Mouse (Mus musculus) neural tube, embryonic 15.5 days (tissue): ENCODE results near the gene Smpd3. TPM values are rescaled to one million over a fixed set of nuclear protein-coding genes. Genes with fewer than 3 reads are reported as not detected.

ENCODE experiments used
- ATAC-seq: fragments of 200-750 bp; cut with Nextera tagmentation; 2 replicates; pipeline ENCODE4 v1.8.0; 2017; ENCODE audit warnings: mild to moderate bottlenecking, moderate TSS enrichment, moderate library complexity; ENCODE audit not compliant: low FRiP score
- H3K27ac ChIP-seq: fragments of 300-500 bp; sonication (generic); replicated peaks from 2 replicates; pipeline ENCODE4 v1.5.1; 2015; ENCODE audit warnings: mild to moderate bottlenecking, inconsistent platforms
- H3K27me3 ChIP-seq: fragments of 300-500 bp; sonication (generic); replicated peaks from 2 replicates; pipeline ENCODE4 v1.6.1; 2015; ENCODE audit warnings: inconsistent platforms
- H3K36me3 ChIP-seq: fragments of 300-500 bp; sonication (generic); 2 replicates; pipeline ENCODE4 v1.6.1; 2015; ENCODE audit warnings: inconsistent platforms
- H3K4me1 ChIP-seq: fragments of 300-500 bp; sonication (generic); 2 replicates; pipeline ENCODE4 v1.6.1; 2015; ENCODE audit warnings: inconsistent platforms
- H3K4me2 ChIP-seq: fragments of 300-500 bp; sonication (generic); 2 replicates; pipeline ENCODE4 v1.6.1; 2015; ENCODE audit warnings: inconsistent platforms, mild to moderate bottlenecking, moderate library complexity
- H3K4me3 ChIP-seq: fragments of 300-500 bp; sonication (generic); replicated peaks from 2 replicates; pipeline ENCODE4 v1.5.1; 2015; ENCODE audit warnings: mild to moderate bottlenecking, inconsistent platforms
- H3K9ac ChIP-seq: fragments of 300-500 bp; sonication (generic); replicated peaks from 2 replicates; pipeline ENCODE4 v1.6.1; 2015; ENCODE audit warnings: mild to moderate bottlenecking, inconsistent platforms
- H3K9me3 ChIP-seq: fragments of 300-500 bp; sonication (generic); replicated peaks from 2 replicates; pipeline ENCODE4 v1.6.1; 2016; ENCODE audit warnings: inconsistent platforms
- WGBS: fragments of 180-500 bp; shearing (Covaris S2); methylation state at CpG from one replicate; pipeline ENCODE4 v1.1.7; 2015; ENCODE audit warnings: mixed read lengths; 5-methylcytosine and 5-hydroxymethylcytosine counted together
- polyA plus RNA-seq: library from polyadenylated mRNA; unstranded; fragments of >200 nt; fragmentation: Nextera tagmentation; extraction: Ambion mirVana; gene quantifications from 2 replicates; pipeline ENCODE4 v1.2.1, GENCODE M21; 2015

Smpd3 gene
- polyA plus RNA-seq, 1 experiment from 2014 or later, result 50.1 TPM

DNA sequence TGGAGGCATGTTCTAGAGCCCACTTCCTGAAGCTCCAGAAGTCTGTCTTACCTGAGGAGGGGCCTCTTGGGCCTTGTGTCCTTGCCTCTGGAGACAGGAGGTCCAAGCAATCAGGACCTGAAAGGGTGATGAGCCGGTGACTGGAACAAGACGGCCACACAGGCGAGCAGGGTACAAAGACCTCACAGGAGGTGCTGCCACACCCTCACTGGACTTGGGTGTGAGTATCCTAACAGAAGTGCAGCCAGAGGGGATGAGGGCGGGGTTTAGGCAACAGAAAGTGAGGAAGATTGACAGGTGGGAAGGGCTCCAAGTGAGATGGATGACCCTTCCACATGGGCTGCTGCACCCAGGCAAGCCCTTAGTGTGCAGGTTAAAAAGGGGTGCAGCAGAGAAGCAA lies 56.9 kb downstream of the Smpd3 start:
- Histone ChIP-seq H3K27me3 (no peaks in the 10 kb centered on the region), H3K4me2 (no peak overlapping the region), H3K27ac (no peak overlapping the region), H3K4me1 (no peaks in the 10 kb centered on the region), H3K36me3 (peaks cover 13% of the 10 kb centered on the region; the same call in 1 of the 2 replicates), H3K9me3 (no peaks in the 10 kb centered on the region), H3K9ac (no peak overlapping the region), H3K4me3 (no peak overlapping the region)
- WGBS, result 43% methylated on average over 4 of the region's 4 CpGs
- ATAC-seq, result no peak

DNA sequence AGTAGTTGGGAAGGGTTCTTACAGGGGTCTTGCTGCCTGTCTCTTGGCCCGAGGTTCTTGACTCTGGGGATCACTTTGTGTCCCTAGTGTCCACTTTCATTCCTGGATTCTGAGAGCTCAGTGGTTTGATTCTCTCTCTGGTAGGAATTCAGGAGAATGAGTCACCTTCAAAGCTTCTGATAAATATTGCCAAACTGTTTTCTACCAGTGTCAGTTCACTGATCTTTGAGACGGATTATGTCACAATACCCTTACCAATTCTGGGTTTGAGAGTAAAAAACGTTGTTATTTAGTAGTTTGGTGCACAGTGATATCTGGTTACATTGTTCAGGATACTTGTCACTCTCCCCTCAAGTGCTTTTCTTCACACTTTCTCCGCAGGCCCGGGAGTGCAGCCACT lies 57.6 kb downstream of the Smpd3 start:
- Histone ChIP-seq H3K27me3 (no peaks in the 10 kb centered on the region), H3K4me2 (no peak overlapping the region), H3K9ac (no peak overlapping the region), H3K36me3 (peaks cover 13% of the 10 kb centered on the region; the same call in 1 of the 2 replicates), H3K27ac (no peak overlapping the region), H3K4me1 (no peaks in the 10 kb centered on the region), H3K4me3 (no peak overlapping the region), H3K9me3 (no peaks in the 10 kb centered on the region)
- ATAC-seq, result no peak
- 52% methylated on average over 5 of the region's 5 CpGs for WGBS

DNA sequence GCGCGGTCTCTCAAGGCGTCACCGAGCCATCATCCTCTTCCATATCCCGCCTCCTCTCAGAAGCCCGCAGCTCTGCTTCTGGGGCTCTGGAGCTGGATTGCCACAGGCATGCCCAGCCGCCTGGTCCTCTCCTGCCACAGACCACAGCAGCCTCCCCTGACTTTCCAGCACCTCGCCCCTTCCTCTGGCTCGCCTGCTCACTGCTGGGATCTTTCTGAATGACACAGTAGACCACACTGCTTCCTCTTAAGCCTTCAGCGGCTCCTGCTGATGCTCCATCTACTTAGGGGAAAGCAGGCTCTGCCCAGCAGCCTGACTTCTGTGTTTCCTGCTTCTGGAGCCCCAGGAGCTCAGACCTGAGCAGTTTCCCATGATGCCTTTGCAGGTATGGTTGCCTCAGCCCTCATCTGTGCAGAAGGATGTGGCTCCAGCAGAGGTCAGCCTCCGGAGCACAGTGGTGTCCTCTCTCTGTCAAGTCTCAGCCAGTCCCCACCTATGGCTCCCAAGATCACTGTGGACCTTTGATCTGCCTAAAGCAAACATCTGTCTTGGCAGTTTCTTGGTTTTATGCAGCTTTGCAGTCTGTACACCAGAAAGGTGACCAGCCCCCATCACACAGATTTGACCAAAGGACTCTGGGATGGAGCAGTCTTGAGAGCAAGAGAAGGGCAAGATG lies 59.3 kb downstream of the Smpd3 start:
- Histone ChIP-seq H3K27me3 (no peaks in the 10 kb centered on the region), H3K4me3 (no peak overlapping the region), H3K9ac (no peak overlapping the region), H3K9me3 (no peaks in the 10 kb centered on the region), H3K27ac (no peak overlapping the region), H3K4me1 (no peaks in the 10 kb centered on the region), H3K36me3 (peaks cover 11% of the 10 kb centered on the region; the same call in 1 of the 2 replicates), H3K4me2 (no peak overlapping the region)
- no peak for ATAC-seq
- WGBS, result 90% methylated on average over 11 of the region's 11 CpGs

DNA sequence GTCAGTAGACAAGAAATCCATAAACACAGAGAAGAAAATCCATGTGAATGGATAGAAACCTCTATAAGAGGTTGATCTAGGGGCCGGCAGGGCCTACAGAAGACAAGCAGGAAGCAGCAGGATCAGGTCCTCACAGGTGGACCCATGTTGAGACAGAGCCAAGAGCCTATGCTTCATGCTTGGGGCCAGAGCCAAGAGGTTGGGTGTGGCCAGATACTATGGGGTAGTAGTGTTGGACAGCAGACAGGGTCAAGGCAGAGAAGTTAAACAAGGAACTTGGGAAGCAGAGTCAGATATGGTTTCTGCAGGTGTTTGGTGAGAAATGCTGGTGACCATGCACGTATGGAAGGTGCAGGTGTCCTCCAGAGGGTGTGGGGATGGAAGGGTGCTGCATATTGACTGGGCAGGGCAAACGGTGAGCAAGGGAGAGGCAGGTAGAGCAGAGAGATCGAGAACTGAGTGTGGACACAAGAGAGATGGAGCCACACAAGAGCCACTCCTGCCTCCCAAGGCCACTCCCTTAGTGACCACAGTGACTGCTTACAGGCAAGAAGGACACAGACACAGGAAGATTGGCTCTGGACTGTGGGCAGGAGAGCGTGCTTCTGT lies 61.0 kb downstream of the Smpd3 start:
- H3K36me3 ChIP-seq, result peaks cover 5% of the 10 kb centered on the region; the same call in 1 of the 2 replicates
- peaks cover 11% of the 10 kb centered on the region for H3K4me1 ChIP-seq
- H3K27me3 ChIP-seq, result no peaks in the 10 kb centered on the region
- H3K4me3 ChIP-seq, result no peak overlapping the region
- no peaks in the 10 kb centered on the region for H3K9me3 ChIP-seq
- H3K27ac ChIP-seq, result no peak overlapping the region
- H3K4me2 ChIP-seq, result no peak overlapping the region
- no peak overlapping the region for H3K9ac ChIP-seq
- no peak for ATAC-seq
- 87% methylated on average over 5 of the region's 5 CpGs for WGBS

DNA sequence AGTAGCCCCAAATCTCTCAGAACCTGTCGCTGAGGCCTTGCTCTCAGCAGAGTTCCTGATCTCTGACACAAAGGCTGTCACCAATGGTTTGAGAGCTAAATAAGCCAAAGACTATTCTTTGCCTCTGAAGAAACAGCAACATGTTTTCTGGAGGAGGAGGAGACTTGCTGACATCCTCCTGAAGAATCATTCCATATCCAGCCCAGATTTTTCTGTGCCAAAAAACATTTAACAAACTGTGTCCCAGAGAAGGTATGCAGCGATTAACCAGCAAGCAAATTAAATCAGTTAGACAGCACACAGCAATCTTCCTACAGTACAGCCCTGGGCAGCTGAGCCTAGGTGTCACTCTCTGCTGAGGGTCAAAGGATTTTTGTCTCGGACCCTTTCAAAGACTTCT lies 64.3 kb downstream of the Smpd3 start:
- no peak overlapping the region for H3K4me3 ChIP-seq
- 90% methylated on average over 3 of the region's 3 CpGs for WGBS
- peaks cover 41% of the 10 kb centered on the region for H3K4me1 ChIP-seq
- no peak overlapping the region for H3K4me2 ChIP-seq
- H3K9ac ChIP-seq, result no peak overlapping the region
- no peaks in the 10 kb centered on the region for H3K9me3 ChIP-seq
- H3K36me3 ChIP-seq, result no peaks in the 10 kb centered on the region; the same call in 1 of the 2 replicates
- H3K27me3 ChIP-seq, result no peaks in the 10 kb centered on the region
- no peak for ATAC-seq
- no peak overlapping the region for H3K27ac ChIP-seq

DNA sequence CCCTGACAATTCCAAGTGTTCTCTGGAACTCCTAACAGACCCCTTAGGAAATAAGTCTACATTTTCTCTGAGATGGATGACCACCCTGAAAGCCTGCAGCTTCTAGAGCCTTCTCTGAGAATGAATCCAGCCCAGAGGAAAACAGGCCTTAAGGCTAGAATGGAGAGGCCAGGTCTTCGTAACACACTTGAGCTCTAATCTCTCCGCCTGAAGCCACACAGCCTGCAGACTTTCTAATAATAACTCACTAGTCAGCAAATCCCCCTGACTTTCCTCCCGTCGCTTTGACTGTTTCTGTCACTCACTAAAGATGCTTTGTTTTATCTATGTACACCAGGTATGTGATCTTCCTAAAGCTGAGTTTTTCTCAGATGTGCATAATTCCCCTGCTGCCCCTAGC lies 66.4 kb downstream of the Smpd3 start:
- Histone ChIP-seq H3K4me3 (no peak overlapping the region), H3K9ac (peak overlapping the region; percentile 30; the same call in 1 of the 2 replicates)

DNA sequence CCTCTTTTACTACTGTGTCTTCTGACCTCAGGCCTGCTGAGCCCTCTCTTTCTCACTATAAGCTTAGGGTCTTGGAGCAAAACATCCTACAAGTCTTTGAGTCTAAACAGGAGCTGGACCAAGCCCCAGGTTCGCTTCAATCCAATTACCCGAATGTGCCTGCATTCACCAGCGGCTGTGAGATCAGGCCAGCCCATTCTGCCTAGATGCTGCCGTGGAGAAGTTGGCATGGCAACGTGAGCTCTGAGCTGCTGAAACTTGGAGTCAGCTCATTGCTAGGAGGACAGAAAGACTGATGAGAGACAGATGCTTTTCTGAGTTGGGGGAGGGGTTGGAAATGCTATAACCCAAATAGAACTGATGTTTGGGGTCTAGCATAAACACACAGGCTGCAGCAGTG lies 67.0 kb downstream of the Smpd3 start:
- WGBS, result 7% methylated on average over 5 of the region's 5 CpGs
- Histone ChIP-seq H3K9ac (no peak overlapping the region; the same call in 1 of the 2 replicates), H3K9me3 (no peaks in the 10 kb centered on the region), H3K27ac (peak overlapping the region; percentile 61), H3K36me3 (no peaks in the 10 kb centered on the region; the same call in 1 of the 2 replicates), H3K4me3 (no peak overlapping the region), H3K27me3 (no peaks in the 10 kb centered on the region), H3K4me2 (no peak overlapping the region), H3K4me1 (peaks cover 42% of the 10 kb centered on the region)
- peak; percentile 76 for ATAC-seq

More for the DNA sequence above, 66.4 kb downstream of the Smpd3 start:
- Histone ChIP-seq H3K4me2 (no peak overlapping the region), H3K36me3 (no peaks in the 10 kb centered on the region; the same call in 1 of the 2 replicates), H3K9me3 (no peaks in the 10 kb centered on the region), H3K4me1 (peaks cover 42% of the 10 kb centered on the region), H3K27ac (peak overlapping the region; percentile 61), H3K27me3 (no peaks in the 10 kb centered on the region)
- ATAC-seq, result no peak
- WGBS, result 73% methylated on average over 4 of the region's 4 CpGs

DNA sequence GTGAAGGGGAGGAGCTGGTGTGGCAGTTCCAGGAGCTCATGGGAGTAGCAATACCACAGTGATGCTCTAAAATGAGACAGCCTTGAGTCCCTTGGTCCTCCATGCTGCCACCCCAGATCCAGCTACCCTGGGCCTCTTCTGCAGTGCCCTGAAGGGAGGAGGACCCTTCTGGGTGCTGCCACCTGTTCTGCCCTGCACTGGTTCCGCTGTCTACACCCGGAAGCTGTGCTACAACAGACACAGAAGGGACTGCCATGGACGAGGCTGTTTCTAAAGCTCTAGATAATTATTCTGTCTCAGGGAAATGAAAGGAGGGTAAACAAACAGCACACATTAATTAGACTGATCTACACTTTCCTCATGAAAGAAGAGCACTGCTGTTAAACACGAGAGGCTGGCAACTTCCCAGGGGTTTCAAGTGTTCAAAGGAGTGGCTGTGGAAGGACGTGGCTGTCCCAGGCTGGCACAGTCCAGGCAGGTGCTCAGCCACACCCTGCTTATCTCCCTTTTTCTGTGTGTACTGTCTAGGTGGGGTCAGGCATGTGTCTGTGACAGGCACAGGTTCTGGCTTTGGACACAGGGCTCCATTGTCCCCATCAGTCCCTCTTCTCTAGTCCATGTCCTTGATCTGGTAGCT lies 69.0 kb downstream of the Smpd3 start:
- H3K9me3 ChIP-seq, result no peaks in the 10 kb centered on the region
- no peak for ATAC-seq
- H3K4me3 ChIP-seq, result no peak overlapping the region
- H3K36me3 ChIP-seq, result peaks cover 19% of the 10 kb centered on the region
- no peak overlapping the region for H3K9ac ChIP-seq
- H3K27me3 ChIP-seq, result no peaks in the 10 kb centered on the region
- H3K27ac ChIP-seq, result no peak overlapping the region
- WGBS, result 32% methylated on average over 5 of the region's 5 CpGs
- H3K4me1 ChIP-seq, result peaks cover 46% of the 10 kb centered on the region
- H3K4me2 ChIP-seq, result no peak overlapping the region

DNA sequence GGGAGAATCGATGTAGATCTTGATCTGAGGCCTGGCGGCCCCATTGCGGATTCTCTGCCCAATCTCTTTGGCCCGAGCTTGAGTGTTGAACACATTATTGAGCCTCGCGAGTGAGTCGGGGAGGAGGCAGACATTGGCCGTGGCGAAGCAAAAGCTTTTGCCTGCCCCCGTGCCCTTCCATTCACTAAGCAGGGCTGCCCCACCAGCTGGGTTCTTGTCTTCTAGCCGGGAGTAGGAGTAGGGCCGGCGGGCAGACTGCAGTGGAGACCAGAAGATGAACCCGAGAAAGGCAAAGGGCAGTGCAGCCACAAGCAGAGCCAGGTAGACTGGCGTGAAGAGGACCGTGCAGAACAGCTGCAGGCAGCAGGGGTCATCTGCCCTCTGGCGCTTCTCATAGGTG lies 72.4 kb downstream of the Smpd3 start:
- H3K4me1 ChIP-seq, result peaks cover 32% of the 10 kb centered on the region
- WGBS, result 88% methylated on average over 17 of the region's 17 CpGs
- no peak for ATAC-seq
- no peak overlapping the region for H3K4me2 ChIP-seq
- no peak overlapping the region for H3K9ac ChIP-seq
- no peaks in the 10 kb centered on the region for H3K9me3 ChIP-seq
- no peaks in the 10 kb centered on the region for H3K27me3 ChIP-seq
- H3K27ac ChIP-seq, result no peak overlapping the region
- no peak overlapping the region for H3K4me3 ChIP-seq
- peaks cover 20% of the 10 kb centered on the region for H3K36me3 ChIP-seq

DNA sequence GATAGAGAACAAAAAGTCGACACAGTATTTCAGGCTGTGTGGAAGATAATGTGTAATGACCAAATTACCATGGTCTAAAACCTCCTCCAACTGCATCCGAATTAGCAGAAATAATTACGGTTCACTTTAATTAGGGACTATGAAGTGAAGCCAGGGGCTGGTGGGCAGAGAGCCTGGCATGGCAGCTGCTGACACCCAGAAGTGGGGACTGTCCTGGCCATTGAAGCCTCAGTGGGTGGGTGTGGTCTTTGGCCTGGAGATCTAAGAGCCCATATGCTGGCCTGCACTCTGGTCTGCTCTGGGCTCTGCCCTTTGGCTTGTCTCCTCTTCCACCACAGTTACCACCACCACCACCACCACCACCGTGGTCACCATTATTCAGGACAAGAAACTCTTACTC lies 73.9 kb downstream of the Smpd3 start:
- Histone ChIP-seq H3K9me3 (no peaks in the 10 kb centered on the region), H3K4me1 (peaks cover 19% of the 10 kb centered on the region), H3K4me2 (no peak overlapping the region), H3K36me3 (peaks cover 33% of the 10 kb centered on the region), H3K9ac (no peak overlapping the region), H3K4me3 (no peak overlapping the region), H3K27ac (no peak overlapping the region), H3K27me3 (no peaks in the 10 kb centered on the region)
- WGBS, result 73% methylated on average over 4 of the region's 4 CpGs
- ATAC-seq, result no peak

DNA sequence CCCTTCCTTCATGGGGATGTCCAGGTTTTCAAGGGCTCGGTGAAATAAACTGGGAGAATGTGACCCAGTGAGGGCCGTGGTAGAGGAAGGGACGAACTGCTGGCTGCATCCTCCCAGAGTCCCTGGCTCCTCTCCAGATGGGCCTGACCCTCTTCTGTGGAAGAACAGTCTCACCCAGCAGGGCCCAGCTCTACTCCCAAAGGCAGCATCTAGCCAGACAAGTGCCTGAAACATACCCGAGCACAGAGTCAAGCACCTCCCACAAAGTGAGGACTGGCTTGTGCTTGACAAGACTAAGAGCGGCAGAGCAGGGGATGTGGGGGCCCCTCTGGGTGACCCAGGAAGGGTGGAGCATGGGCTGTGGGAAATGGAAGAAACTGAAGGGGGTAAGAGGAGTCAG lies 75.4 kb downstream of the Smpd3 start:
- H3K9me3 ChIP-seq, result no peaks in the 10 kb centered on the region
- 51% methylated on average over 5 of the region's 5 CpGs for WGBS
- peaks cover 46% of the 10 kb centered on the region for H3K36me3 ChIP-seq
- no peak overlapping the region for H3K4me3 ChIP-seq
- no peaks in the 10 kb centered on the region for H3K27me3 ChIP-seq
- 0 out of 2 replicates have a peak overlapping the region, but pooled peaks have one; percentile 41 for H3K27ac ChIP-seq
- no peak overlapping the region for H3K9ac ChIP-seq
- H3K4me1 ChIP-seq, result peaks cover 15% of the 10 kb centered on the region
- H3K4me2 ChIP-seq, result no peak overlapping the region
- ATAC-seq, result no peak

DNA sequence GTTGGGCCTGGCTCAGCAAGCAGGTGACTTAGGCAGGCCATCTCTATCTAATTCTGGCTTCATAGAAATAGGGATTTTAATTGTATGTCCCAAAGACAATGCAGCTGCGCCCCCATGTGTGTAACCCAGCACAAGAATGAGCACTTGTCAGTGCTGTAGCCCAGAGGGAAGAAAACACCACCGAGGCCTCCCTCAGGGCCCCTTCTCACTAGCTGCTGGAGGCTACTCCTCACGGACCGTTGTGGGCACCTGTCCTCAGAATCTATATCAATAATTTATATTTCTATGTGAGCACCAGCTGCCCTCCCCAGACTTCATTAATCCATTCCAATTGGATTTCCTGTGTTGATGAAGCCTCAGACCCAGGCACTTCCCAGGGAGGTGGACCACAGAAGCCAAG lies 76.9 kb downstream of the Smpd3 start:
- no peak for ATAC-seq
- H3K4me3 ChIP-seq, result no peak overlapping the region
- peaks cover 56% of the 10 kb centered on the region for H3K36me3 ChIP-seq
- H3K27ac ChIP-seq, result no peak overlapping the region
- H3K9ac ChIP-seq, result no peak overlapping the region
- no peak overlapping the region for H3K4me2 ChIP-seq
- peaks cover 15% of the 10 kb centered on the region for H3K4me1 ChIP-seq
- H3K27me3 ChIP-seq, result no peaks in the 10 kb centered on the region
- 54% methylated on average over 4 of the region's 4 CpGs for WGBS
- no peaks in the 10 kb centered on the region for H3K9me3 ChIP-seq
